Mouse (Mus musculus): Measurements from ENCODE around the gene Fbxl22.

The Fbxl22 gene

DNA sequence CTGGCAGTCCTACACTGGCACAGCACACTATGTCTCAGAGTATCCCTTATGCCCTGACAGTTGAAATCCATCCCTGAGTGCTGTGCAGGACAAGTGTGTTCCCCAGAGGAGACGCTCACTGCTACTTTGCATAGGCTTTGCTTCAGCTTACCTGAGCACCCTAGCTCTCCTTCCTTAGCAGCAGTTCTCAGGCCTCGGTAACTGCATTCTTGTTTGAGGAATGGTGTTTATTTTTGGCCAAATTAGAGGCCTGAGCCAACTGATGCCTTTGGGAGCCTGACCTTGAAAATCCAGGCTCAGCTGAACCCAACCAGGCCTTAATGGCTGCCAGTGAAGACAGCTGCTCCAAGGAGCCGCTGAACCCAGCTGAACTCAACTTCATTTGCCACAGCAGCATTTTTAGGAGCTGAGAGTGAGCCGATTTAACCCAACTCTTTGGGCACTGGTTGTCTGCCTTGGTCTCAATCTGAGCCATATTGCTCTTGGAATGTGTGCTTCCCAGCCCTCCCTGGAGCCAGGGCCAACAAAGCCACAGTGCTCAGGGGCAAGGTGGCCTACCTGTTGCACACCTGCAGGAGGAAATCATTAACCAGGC lies 635 bp downstream of the Fbxl22 start:
- peaks cover 3% of the 10 kb centered on the region; the same call in 1 of the 2 replicates for H3K36me3 ChIP-seq (ENCODE audit: control insufficient read depth, insufficient read depth, low read length, poor library complexity, severe bottlenecking)
- no peak for DNase-seq (ENCODE audit: low read depth, low spot score)
- H3K27me3 ChIP-seq (ENCODE audit: control insufficient read depth, insufficient read depth, low read length, poor library complexity, severe bottlenecking), result no peaks in the 10 kb centered on the region

DNA sequence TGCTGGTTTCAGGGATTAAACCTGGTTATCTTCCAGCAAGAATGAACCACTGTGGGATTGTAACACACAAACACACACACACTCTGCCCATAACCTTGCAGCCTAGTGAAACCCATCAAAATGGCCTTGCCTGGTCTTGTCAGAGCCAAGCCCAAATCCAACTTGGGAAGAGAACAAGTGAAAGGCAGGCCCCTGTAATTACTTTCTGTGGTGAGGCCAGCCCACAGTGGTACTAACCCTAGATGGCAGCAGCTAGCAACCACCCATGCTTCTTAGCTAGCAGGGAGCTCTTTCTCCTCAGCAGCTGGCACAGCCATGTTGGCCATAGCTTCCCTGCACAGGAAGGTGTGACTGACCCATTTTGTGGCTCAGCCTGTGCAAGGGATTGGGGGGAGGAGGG lies 1.2 kb downstream of the Fbxl22 start:
- Histone ChIP-seq H3K36me3 (ENCODE audit: control insufficient read depth, insufficient read depth, low read length, poor library complexity, severe bottlenecking) (peaks cover 3% of the 10 kb centered on the region; the same call in 1 of the 2 replicates), H3K27me3 (ENCODE audit: control insufficient read depth, insufficient read depth, low read length, poor library complexity, severe bottlenecking) (no peaks in the 10 kb centered on the region)
- peak; percentile 47 for DNase-seq (ENCODE audit: low read depth, low spot score)

DNA sequence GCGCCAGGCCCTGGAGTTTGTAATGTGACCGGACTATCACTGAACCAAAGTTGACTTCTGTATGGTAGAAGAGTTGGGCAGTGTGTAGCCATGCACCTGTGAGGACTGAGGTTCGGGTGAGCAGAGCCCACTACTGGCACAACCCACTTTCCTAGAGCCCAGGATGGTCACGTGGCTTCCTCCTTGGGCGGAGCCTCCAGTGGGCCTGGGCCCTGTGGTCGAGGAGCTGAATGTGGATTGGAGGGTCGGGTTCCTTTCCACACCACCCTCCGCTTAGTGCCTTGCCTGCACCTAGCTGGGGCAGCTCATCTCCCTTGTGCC lies 2.1 kb downstream of the Fbxl22 start:
- Histone ChIP-seq H3K36me3 (ENCODE audit: control insufficient read depth, insufficient read depth, low read length, poor library complexity, severe bottlenecking) (peaks cover 3% of the 10 kb centered on the region; the same call in 1 of the 2 replicates), H3K27me3 (ENCODE audit: control insufficient read depth, insufficient read depth, low read length, poor library complexity, severe bottlenecking) (no peaks in the 10 kb centered on the region)
- peak; percentile 78 for DNase-seq (ENCODE audit: low read depth, low spot score)

DNA sequence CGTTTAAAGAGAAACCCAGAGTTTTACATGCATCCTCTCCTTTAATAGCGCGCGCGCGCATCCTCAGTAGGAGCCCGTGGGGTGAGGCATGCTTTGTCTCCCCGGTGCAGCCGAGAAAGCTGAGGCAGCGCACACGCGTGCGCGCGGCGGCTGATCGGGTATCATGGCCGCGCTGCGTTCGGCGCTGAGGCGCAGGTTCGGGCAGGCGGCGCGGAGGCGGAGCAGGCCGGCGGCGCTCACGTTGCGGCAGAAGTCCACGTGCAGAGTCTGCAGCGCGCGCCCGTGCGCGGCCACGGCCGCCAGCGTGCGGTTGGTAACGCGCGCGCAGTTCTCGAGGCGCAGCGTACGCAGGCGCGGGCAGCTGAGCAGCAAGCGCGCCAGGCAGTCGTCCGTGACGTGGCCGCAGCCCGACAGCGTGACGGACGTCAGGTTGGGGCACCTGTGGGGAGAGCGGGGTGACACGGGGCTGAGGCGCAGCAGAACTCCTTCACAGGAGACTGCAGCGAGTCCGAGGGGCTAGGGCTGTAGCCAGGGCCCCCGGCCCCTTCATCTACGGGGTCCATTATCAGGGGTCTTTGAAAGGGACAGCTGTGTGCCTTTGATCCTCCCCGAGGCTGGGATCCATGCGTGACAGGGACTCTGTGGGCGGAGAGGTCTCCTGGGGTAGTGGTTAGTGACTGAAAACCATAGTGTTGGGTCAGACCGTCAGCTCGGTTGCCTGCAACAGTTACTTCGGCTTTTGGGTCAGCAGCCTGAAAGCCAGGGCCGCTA lies 2.6 kb downstream of the Fbxl22 start:
- Histone ChIP-seq H3K36me3 (ENCODE audit: control insufficient read depth, insufficient read depth, low read length, poor library complexity, severe bottlenecking) (peaks cover 3% of the 10 kb centered on the region; the same call in 1 of the 2 replicates), H3K27me3 (ENCODE audit: control insufficient read depth, insufficient read depth, low read length, poor library complexity, severe bottlenecking) (no peaks in the 10 kb centered on the region)
- DNase-seq (ENCODE audit: low read depth, low spot score), result peak; percentile 90

DNA sequence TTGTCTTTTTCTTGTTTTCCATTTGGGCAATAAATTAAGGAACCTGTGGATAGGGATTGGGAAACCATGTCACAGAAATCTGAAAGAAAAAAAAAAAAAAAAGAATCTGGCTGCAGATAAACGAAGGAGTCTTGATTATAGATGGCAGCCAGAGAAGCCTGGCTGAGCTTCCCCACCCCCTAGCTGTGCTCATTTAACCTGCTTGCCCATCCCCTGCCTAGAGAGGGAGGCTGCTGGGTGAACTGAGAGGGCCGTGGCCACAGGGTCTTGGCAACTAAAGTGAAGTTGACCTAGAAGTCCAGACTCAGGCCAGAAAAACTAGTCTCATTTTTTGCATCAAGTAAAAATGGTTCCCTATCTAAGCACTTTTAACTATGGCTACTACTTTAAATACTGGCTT lies 3.4 kb downstream of the Fbxl22 start:
- peak; percentile 18 for DNase-seq (ENCODE audit: low read depth, low spot score)
- no peaks in the 10 kb centered on the region for H3K27me3 ChIP-seq (ENCODE audit: control insufficient read depth, insufficient read depth, low read length, poor library complexity, severe bottlenecking)
- no peaks in the 10 kb centered on the region; the same call in 1 of the 2 replicates for H3K36me3 ChIP-seq (ENCODE audit: control insufficient read depth, insufficient read depth, low read length, poor library complexity, severe bottlenecking)

DNA sequence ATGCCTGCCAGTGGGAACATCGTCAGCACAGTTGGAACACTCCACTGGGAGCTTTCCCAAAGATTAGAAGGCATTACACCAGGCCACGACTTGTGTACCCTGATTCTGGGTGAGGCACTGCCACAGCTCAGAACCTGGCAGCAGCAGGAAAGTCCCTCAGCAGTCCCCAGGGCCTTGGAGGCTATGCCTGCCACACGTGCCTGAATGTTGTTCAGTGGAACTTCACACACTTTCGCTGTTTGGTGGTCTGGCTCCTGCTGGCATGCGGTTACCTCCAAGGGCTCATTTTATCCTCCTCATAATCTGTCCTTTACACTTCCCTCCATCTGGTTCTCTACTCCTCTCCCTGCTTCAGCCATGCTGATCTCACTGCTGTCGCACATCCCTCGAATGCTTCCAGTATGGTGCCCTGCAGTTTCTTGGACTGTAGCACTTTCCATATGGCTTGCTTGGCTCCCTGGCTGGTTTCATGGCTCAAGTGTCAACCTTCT lies 4.0 kb downstream of the Fbxl22 start:
- H3K36me3 ChIP-seq (ENCODE audit: control insufficient read depth, insufficient read depth, low read length, poor library complexity, severe bottlenecking), result no peaks in the 10 kb centered on the region; the same call in 1 of the 2 replicates
- H3K27me3 ChIP-seq (ENCODE audit: control insufficient read depth, insufficient read depth, low read length, poor library complexity, severe bottlenecking), result no peaks in the 10 kb centered on the region
- peak; percentile 47 for DNase-seq (ENCODE audit: low read depth, low spot score)

DNA sequence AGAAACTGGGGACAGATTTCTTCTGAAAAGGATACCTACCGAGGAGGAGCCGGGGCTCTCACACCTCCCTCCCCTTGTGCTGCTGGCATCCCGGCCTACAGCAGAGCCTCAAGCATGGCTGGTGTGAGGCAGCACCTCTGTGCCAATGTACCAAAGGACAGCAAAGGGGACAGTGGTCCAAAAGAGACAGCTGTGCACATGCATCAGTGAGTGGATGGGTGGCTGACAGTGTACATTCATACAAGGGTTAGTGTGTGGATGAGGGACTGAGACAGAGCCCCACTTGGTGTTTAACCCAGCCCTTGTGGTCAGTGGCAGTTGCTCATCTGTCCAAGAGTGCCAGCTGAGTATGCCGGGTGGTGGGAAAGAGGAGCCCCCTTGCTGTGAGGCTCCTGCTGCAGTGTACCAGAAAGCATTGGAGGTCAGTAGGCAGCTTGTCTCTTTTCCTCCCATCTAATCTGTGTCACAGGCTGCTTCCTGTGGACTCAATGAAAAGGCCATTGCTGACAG lies 5.4 kb downstream of the Fbxl22 start:
- no peaks in the 10 kb centered on the region; the same call in 1 of the 2 replicates for H3K36me3 ChIP-seq (ENCODE audit: control insufficient read depth, insufficient read depth, low read length, poor library complexity, severe bottlenecking)
- H3K27me3 ChIP-seq (ENCODE audit: control insufficient read depth, insufficient read depth, low read length, poor library complexity, severe bottlenecking), result no peaks in the 10 kb centered on the region
- no peak for DNase-seq (ENCODE audit: low read depth, low spot score)

DNA sequence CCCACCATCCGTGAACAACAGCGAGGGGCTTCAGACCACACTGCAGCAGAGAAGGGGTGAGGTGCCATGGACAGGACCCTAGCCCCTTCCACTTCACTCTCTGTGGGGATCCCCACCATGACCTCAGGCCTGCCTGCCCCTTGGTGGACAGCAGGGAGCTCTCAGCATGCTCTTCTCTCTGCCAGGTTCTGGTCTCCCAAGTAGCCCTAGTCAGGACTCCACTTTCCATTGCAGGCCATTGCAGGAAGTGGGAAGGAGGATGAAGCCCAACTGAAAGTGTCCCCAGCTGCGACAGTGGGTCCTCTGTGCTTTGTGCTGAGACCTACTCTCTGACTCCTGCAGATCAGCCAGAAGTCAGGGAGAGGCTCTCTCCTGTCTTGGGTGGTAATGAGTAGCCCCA lies 6.7 kb downstream of the Fbxl22 start:
- DNase-seq (ENCODE audit: low read depth, low spot score), result no peak
- H3K36me3 ChIP-seq (ENCODE audit: control insufficient read depth, insufficient read depth, low read length, poor library complexity, severe bottlenecking), result peaks cover 1% of the 10 kb centered on the region; the same call in 1 of the 2 replicates

DNA sequence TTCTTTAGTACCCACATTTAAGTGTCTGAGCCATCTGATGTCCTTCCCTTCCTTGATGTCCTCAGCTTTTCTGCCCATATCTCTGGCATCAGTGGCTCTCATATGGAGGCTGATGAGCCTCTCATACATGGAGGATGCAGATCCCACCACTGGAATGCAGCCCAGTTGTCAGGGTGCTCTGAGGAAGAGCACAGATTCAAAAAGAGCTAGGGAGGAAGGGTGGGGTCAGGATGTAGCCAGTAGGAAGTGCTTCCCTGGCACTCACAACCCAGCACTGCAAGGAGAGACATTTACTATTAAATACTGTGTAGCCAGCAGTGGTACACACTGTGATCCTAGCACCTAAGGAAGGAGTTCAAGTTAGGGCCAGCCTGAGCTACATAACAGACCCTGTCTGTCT lies 8.0 kb downstream of the Fbxl22 start:
- no peaks in the 10 kb centered on the region for H3K27me3 ChIP-seq (ENCODE audit: control insufficient read depth, insufficient read depth, low read length, poor library complexity, severe bottlenecking)
- no peak for DNase-seq (ENCODE audit: low read depth, low spot score)

More for the DNA sequence above, 6.7 kb downstream of the Fbxl22 start:
- no peaks in the 10 kb centered on the region for H3K27me3 ChIP-seq (ENCODE audit: control insufficient read depth, insufficient read depth, low read length, poor library complexity, severe bottlenecking)

DNA sequence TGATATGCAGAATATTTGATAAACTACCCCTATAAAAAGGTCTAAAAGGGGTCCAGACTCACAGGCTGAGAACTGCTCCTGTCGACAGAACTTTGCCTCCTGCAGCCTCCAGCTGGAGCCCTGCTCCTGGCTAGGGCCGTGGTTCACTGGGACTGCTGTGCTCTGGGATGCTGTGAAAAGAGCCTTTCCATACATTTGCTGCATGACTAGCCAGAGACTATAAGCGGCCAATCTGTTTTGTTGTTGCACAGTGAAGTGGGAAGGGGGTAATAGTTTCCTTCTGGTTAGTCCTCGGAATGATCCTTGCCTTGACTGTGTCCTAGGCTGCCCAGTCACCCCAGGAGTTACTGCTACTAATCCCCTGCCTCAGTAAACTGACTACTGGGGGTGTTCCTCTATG lies 8.4 kb downstream of the Fbxl22 start:
- Histone ChIP-seq H3K36me3 (ENCODE audit: control insufficient read depth, insufficient read depth, low read length, poor library complexity, severe bottlenecking) (peaks cover 2% of the 10 kb centered on the region; the same call in 1 of the 2 replicates), H3K27me3 (ENCODE audit: control insufficient read depth, insufficient read depth, low read length, poor library complexity, severe bottlenecking) (no peaks in the 10 kb centered on the region)
- DNase-seq (ENCODE audit: low read depth, low spot score), result no peak

More for the DNA sequence above, 8.0 kb downstream of the Fbxl22 start:
- peaks cover 2% of the 10 kb centered on the region; the same call in 1 of the 2 replicates for H3K36me3 ChIP-seq (ENCODE audit: control insufficient read depth, insufficient read depth, low read length, poor library complexity, severe bottlenecking)

DNA sequence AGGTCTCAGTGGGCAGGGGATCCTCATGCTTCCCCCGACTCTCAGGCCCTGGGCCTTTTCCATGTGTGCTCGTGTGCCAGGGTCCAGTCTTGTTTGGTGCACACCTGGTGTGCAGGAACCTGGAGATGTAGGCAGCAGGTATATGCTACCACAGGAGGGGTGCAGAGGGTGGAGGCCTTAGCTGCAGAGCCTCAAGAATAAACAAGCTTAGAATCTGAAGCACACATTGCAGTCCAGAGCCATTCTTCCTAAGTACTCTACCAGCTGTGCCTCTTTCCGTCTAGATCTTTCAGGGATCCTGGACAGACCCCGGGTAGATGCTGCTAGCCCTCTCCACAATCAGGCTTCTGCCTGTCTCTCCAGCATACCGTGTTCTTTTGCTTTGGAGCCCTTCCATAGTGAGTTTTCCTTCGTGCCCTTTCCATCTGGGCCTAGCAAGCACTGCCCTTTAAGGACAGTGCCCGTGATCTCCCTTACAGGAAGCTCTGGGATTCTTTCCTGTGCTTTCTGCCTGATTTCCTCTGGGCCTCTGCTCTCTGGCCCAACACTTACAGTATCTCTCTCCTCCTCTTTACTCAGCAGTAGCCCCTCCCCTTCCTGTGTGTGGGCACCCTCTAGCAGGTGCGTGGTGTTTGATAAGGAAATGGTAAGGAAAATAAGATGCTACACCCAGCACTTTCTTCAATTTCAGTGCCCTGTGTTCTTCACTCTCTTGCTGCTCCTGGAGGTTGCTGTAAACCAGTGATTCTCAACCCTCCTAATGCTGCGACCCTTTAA lies 9.1 kb downstream of the Fbxl22 start:
- Histone ChIP-seq H3K36me3 (ENCODE audit: control insufficient read depth, insufficient read depth, low read length, poor library complexity, severe bottlenecking) (peaks cover 4% of the 10 kb centered on the region; the same call in 1 of the 2 replicates), H3K27me3 (ENCODE audit: control insufficient read depth, insufficient read depth, low read length, poor library complexity, severe bottlenecking) (no peaks in the 10 kb centered on the region)
- no peak for DNase-seq (ENCODE audit: low read depth, low spot score)

DNA sequence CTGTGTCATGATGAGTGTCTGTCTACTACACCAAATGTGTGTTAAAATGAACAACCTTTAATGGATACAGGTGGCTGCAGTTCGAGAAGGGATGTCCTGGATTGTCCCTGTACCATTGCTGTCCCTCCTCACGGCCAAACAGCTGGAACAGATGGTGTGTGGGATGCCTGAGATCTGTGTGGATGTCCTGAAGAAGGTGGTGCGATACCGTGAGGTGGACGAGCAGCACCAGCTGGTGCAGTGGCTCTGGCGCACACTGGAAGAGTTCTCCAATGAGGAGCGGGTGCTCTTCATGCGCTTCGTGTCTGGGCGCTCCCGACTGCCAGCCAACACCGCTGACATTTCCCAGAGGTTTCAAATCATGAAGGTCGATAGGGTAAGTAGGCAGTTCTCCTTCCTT lies 9.9 kb downstream of the Fbxl22 start:
- peaks cover 4% of the 10 kb centered on the region; the same call in 1 of the 2 replicates for H3K36me3 ChIP-seq (ENCODE audit: control insufficient read depth, insufficient read depth, low read length, poor library complexity, severe bottlenecking)
- DNase-seq (ENCODE audit: low read depth, low spot score), result no peak
- no peaks in the 10 kb centered on the region for H3K27me3 ChIP-seq (ENCODE audit: control insufficient read depth, insufficient read depth, low read length, poor library complexity, severe bottlenecking)

DNA sequence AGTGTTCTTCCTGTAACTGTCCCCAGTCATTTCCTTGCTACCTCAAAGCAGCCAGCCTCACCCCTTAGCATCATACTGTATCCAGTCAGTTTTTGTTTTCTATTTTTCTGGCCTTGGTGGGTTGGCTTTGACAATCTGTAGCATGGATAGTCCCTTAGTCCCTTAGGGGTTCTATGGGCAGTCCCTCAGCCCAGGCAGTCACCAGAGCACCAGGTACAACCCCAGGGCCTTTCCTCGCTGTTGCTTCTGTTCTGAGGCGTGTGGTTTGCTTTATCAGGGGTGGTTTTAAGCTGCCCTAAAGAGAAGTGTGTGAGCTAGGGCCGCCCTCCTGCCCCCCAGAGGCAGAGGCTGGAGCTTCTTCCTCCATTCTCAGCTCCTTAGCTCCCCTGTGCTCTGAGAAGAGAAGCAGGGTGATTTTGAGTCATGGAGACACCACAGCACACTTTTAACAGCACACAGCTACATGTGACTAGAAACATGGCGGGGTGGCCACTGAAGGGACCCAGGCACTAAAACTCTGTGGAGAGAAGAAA lies 10.4 kb downstream of the Fbxl22 start:
- peak; percentile 34 for DNase-seq (ENCODE audit: low read depth, low spot score)
- Histone ChIP-seq H3K36me3 (ENCODE audit: control insufficient read depth, insufficient read depth, low read length, poor library complexity, severe bottlenecking) (peaks cover 4% of the 10 kb centered on the region; the same call in 1 of the 2 replicates), H3K27me3 (ENCODE audit: control insufficient read depth, insufficient read depth, low read length, poor library complexity, severe bottlenecking) (no peaks in the 10 kb centered on the region)

DNA sequence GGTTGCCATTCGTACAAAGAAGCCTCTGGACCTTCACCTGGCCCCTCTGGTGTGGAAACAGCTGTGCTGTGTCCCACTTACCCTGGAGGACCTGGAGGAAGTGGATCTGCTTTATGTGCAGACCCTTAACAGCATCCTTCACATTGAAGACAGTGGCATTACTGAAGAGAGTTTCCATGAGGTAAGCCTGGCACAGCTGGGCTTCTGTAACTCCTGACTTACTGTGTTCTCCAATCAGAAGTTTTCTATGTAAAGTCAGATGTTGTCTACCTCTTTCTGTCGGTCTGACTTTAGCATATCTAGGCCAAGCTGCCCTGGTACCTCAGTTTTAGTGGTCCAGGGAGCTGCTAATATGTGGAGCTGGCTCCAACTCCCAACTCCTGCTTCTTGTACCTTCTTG lies 13.1 kb downstream of the Fbxl22 start:
- H3K36me3 ChIP-seq (ENCODE audit: control insufficient read depth, insufficient read depth, low read length, poor library complexity, severe bottlenecking), result peaks cover 8% of the 10 kb centered on the region; the same call in 1 of the 2 replicates
- no peaks in the 10 kb centered on the region for H3K27me3 ChIP-seq (ENCODE audit: control insufficient read depth, insufficient read depth, low read length, poor library complexity, severe bottlenecking)
- DNase-seq (ENCODE audit: low read depth, low spot score), result no peak
